Mouse (Mus musculus): ENCODE results near the gene Ak8. TPM values are rescaled to one million over a fixed set of nuclear protein-coding genes. Genes with fewer than 3 reads are reported as not detected.
A peak's percentile ranks its signal among the peaks of the same experiment; 100 is the strongest.

Gene Ak8
- polyA plus RNA-seq, 1 experiment from 2014 or later, result 0.52 TPM

- no peaks in the 10 kb centered on the region for H3K36me3 ChIP-seq (ENCODE audit: control insufficient read depth, insufficient read depth, low read length)
- H3K9ac ChIP-seq (ENCODE audit: low read length), result no peak overlapping the region
- no peaks in the 10 kb centered on the region for H3K4me1 ChIP-seq (ENCODE audit: control insufficient read depth, insufficient read depth, low read length)
- DNase-seq (ENCODE audit: low spot score) (no peak), ATAC-seq (ENCODE audit: insufficient number of reproducible peaks, low FRiP score, low TSS enrichment, low read depth) (no peak)
- H3K4me3 ChIP-seq (ENCODE audit: low read depth, low read length), result no peak overlapping the region
- no peaks in the 10 kb centered on the region for H3K27me3 ChIP-seq (ENCODE audit: control insufficient read depth, insufficient read depth, low read length)
- WGBS, result 79% methylated on average over 6 of the region's 6 CpGs
- no peak overlapping the region for H3K27ac ChIP-seq (replicated peaks; ENCODE audit: low read depth, low read length)
- H3K4me2 ChIP-seq (ENCODE audit: low read depth, severe bottlenecking), result no peak overlapping the region
- no peaks in the 10 kb centered on the region for H3K9me3 ChIP-seq (ENCODE audit: control insufficient read depth, low read length)
These were observed 87.2 kb downstream of the Ak8 start for GRCm38 (mm10) chr2:28787067-28787619.

- peak; percentile 57 for DNase-seq (ENCODE audit: low spot score)
- H3K27ac ChIP-seq (replicated peaks; ENCODE audit: low read depth, low read length), result no peak overlapping the region
These were observed 93.1 kb downstream of the Ak8 start for GRCm38 (mm10) chr2:28792931-28793610.

GRCm38 (mm10) chr2:28794623-28795022, 94.7 kb downstream of the Ak8 start:
- WGBS, result 74% methylated on average over 5 of the region's 5 CpGs
- DNase-seq (ENCODE audit: low spot score) (no peak), ATAC-seq (ENCODE audit: insufficient number of reproducible peaks, low FRiP score, low TSS enrichment, low read depth) (no peak)
- no peak overlapping the region for H3K27ac ChIP-seq (replicated peaks; ENCODE audit: low read depth, low read length)
- H3K9ac ChIP-seq (ENCODE audit: low read length), result no peak overlapping the region
- H3K4me3 ChIP-seq (ENCODE audit: low read depth, low read length), result no peak overlapping the region
- H3K4me2 ChIP-seq (ENCODE audit: low read depth, severe bottlenecking), result no peak overlapping the region
- peaks cover 8% of the 10 kb centered on the region for H3K4me1 ChIP-seq (ENCODE audit: control insufficient read depth, insufficient read depth, low read length)
- no peaks in the 10 kb centered on the region for H3K36me3 ChIP-seq (ENCODE audit: control insufficient read depth, insufficient read depth, low read length)
- H3K9me3 ChIP-seq (ENCODE audit: control insufficient read depth, low read length), result no peaks in the 10 kb centered on the region
- 0 out of 2 replicates have a peak, but pooled peaks cover 2% of the 10 kb centered on the region for H3K27me3 ChIP-seq (ENCODE audit: control insufficient read depth, insufficient read depth, low read length)

More at GRCm38 (mm10) chr2:28792931-28793610, 93.1 kb downstream of the Ak8 start:
- Histone ChIP-seq H3K4me2 (ENCODE audit: low read depth, severe bottlenecking) (no peak overlapping the region), H3K9ac (ENCODE audit: low read length) (no peak overlapping the region), H3K27me3 (ENCODE audit: control insufficient read depth, insufficient read depth, low read length) (0 out of 2 replicates have a peak, but pooled peaks cover 2% of the 10 kb centered on the region), H3K36me3 (ENCODE audit: control insufficient read depth, insufficient read depth, low read length) (no peaks in the 10 kb centered on the region), H3K9me3 (ENCODE audit: control insufficient read depth, low read length) (no peaks in the 10 kb centered on the region), H3K4me3 (ENCODE audit: low read depth, low read length) (no peak overlapping the region), H3K4me1 (ENCODE audit: control insufficient read depth, insufficient read depth, low read length) (peaks cover 5% of the 10 kb centered on the region)
- WGBS, result 24% methylated on average over 5 of the region's 6 CpGs
- ATAC-seq (ENCODE audit: insufficient number of reproducible peaks, low FRiP score, low TSS enrichment, low read depth), result no peak

GRCm38 (mm10) chr2:28796298-28796697, 96.3 kb downstream of the Ak8 start:
- H3K9ac ChIP-seq (ENCODE audit: low read length), result no peak overlapping the region
- peaks cover 8% of the 10 kb centered on the region for H3K4me1 ChIP-seq (ENCODE audit: control insufficient read depth, insufficient read depth, low read length)
- no peaks in the 10 kb centered on the region for H3K9me3 ChIP-seq (ENCODE audit: control insufficient read depth, low read length)
- H3K4me3 ChIP-seq (ENCODE audit: low read depth, low read length), result no peak overlapping the region
- DNase-seq (ENCODE audit: low spot score), result no peak
- H3K27ac ChIP-seq (replicated peaks; ENCODE audit: low read depth, low read length), result no peak overlapping the region
- no peak for ATAC-seq (ENCODE audit: insufficient number of reproducible peaks, low FRiP score, low TSS enrichment, low read depth)
- no peaks in the 10 kb centered on the region for H3K36me3 ChIP-seq (ENCODE audit: control insufficient read depth, insufficient read depth, low read length)
- no peak overlapping the region for H3K4me2 ChIP-seq (ENCODE audit: low read depth, severe bottlenecking)
- 74% methylated on average over 8 of the region's 8 CpGs for WGBS
- peaks cover 5% of the 10 kb centered on the region; the same call in 1 of the 2 replicates for H3K27me3 ChIP-seq (ENCODE audit: control insufficient read depth, insufficient read depth, low read length)

- DNase-seq (ENCODE audit: low spot score), result peak; percentile 59
- 0 out of 2 replicates have a peak overlapping the region, but pooled peaks have one; percentile 8 for H3K4me2 ChIP-seq (ENCODE audit: low read depth, severe bottlenecking)
- no peak overlapping the region for H3K4me3 ChIP-seq (ENCODE audit: low read depth, low read length)
- 13% methylated on average over 18 of the region's 18 CpGs for WGBS
- no peak overlapping the region for H3K9ac ChIP-seq (ENCODE audit: low read length)
- no peak overlapping the region for H3K27ac ChIP-seq (replicated peaks; ENCODE audit: low read depth, low read length)
- H3K27me3 ChIP-seq (ENCODE audit: control insufficient read depth, insufficient read depth, low read length), result peaks cover 7% of the 10 kb centered on the region; the same call in 1 of the 2 replicates
- no peaks in the 10 kb centered on the region for H3K9me3 ChIP-seq (ENCODE audit: control insufficient read depth, low read length)
- no peaks in the 10 kb centered on the region for H3K36me3 ChIP-seq (ENCODE audit: control insufficient read depth, insufficient read depth, low read length)
- peaks cover 8% of the 10 kb centered on the region for H3K4me1 ChIP-seq (ENCODE audit: control insufficient read depth, insufficient read depth, low read length)
- no peak for ATAC-seq (ENCODE audit: insufficient number of reproducible peaks, low FRiP score, low TSS enrichment, low read depth)
These were observed 97.6 kb downstream of the Ak8 start for GRCm38 (mm10) chr2:28797490-28798106.

GRCm38 (mm10) chr2:28798390-28798789, 98.4 kb downstream of the Ak8 start:
- ATAC-seq (ENCODE audit: insufficient number of reproducible peaks, low FRiP score, low TSS enrichment, low read depth) (no peak), DNase-seq (ENCODE audit: low spot score) (no peak)
- Histone ChIP-seq H3K4me3 (ENCODE audit: low read depth, low read length) (no peak overlapping the region), H3K27me3 (ENCODE audit: control insufficient read depth, insufficient read depth, low read length) (peaks cover 11% of the 10 kb centered on the region; the same call in 1 of the 2 replicates), H3K4me1 (ENCODE audit: control insufficient read depth, insufficient read depth, low read length) (peaks cover 8% of the 10 kb centered on the region), H3K4me2 (ENCODE audit: low read depth, severe bottlenecking) (peak overlapping the region; percentile 4; the same call in 1 of the 2 replicates), H3K9me3 (ENCODE audit: control insufficient read depth, low read length) (no peaks in the 10 kb centered on the region), H3K9ac (ENCODE audit: low read length) (no peak overlapping the region), H3K36me3 (ENCODE audit: control insufficient read depth, insufficient read depth, low read length) (no peaks in the 10 kb centered on the region), H3K27ac (replicated peaks; ENCODE audit: low read depth, low read length) (no peak overlapping the region)
- 47% methylated on average over 3 of the region's 3 CpGs for WGBS

GRCm38 (mm10) chr2:28799575-28799974, 99.6 kb downstream of the Ak8 start:
- Histone ChIP-seq H3K4me1 (ENCODE audit: control insufficient read depth, insufficient read depth, low read length) (peaks cover 8% of the 10 kb centered on the region), H3K4me2 (ENCODE audit: low read depth, severe bottlenecking) (no peak overlapping the region), H3K27ac (replicated peaks; ENCODE audit: low read depth, low read length) (no peak overlapping the region), H3K9me3 (ENCODE audit: control insufficient read depth, low read length) (no peaks in the 10 kb centered on the region), H3K36me3 (ENCODE audit: control insufficient read depth, insufficient read depth, low read length) (no peaks in the 10 kb centered on the region), H3K27me3 (ENCODE audit: control insufficient read depth, insufficient read depth, low read length) (peaks cover 11% of the 10 kb centered on the region; the same call in 1 of the 2 replicates), H3K4me3 (ENCODE audit: low read depth, low read length) (no peak overlapping the region), H3K9ac (ENCODE audit: low read length) (no peak overlapping the region)
- DNase-seq (ENCODE audit: low spot score) (peak; percentile 57), ATAC-seq (ENCODE audit: insufficient number of reproducible peaks, low FRiP score, low TSS enrichment, low read depth) (no peak)
- whole genome bisulfite sequencing, result 36% methylated on average over 2 of the region's 2 CpGs

GRCm38 (mm10) chr2:28803406-28803805, 103.4 kb downstream of the Ak8 start:
- Histone ChIP-seq H3K4me2 (ENCODE audit: low read depth, severe bottlenecking) (no peak overlapping the region), H3K9me3 (ENCODE audit: control insufficient read depth, low read length) (no peaks in the 10 kb centered on the region), H3K27ac (replicated peaks; ENCODE audit: low read depth, low read length) (no peak overlapping the region), H3K4me3 (ENCODE audit: low read depth, low read length) (no peak overlapping the region), H3K36me3 (ENCODE audit: control insufficient read depth, insufficient read depth, low read length) (no peaks in the 10 kb centered on the region), H3K9ac (ENCODE audit: low read length) (no peak overlapping the region), H3K27me3 (ENCODE audit: control insufficient read depth, insufficient read depth, low read length) (peaks cover 9% of the 10 kb centered on the region; the same call in 1 of the 2 replicates), H3K4me1 (ENCODE audit: control insufficient read depth, insufficient read depth, low read length) (no peaks in the 10 kb centered on the region; the same call in 1 of the 2 replicates)
- ATAC-seq (ENCODE audit: insufficient number of reproducible peaks, low FRiP score, low TSS enrichment, low read depth) (no peak), DNase-seq (ENCODE audit: low spot score) (no peak)
- WGBS, result 89% methylated on average over 7 of the region's 7 CpGs

Measured in limb, embryonic 11.5 days (tissue).